Mouse (Mus musculus): ENCODE results near the gene Megf9. TPM values are rescaled to one million over a fixed set of nuclear protein-coding genes. Genes with fewer than 3 reads are reported as not detected.

Megf9 gene
- polyA plus RNA-seq, 1 experiment from 2014 or later, result 3.5 TPM

Other genes starting within 250 kb of the Megf9 start
- 7.2 and 10.9 TPM in 2 replicates for gene Cdk5rap2, start 124.6 kb downstream of the Megf9 start, polyA plus RNA-seq (2015; fragmentation: Nextera tagmentation; extraction: Ambion mirVana)